Mouse (Mus musculus): ENCODE measurements around the gene Gm21985. TPM values are rescaled to one million over a fixed set of nuclear protein-coding genes. Genes with fewer than 3 reads are reported as not detected.

The Gm21985 gene
- polyA plus RNA-seq, 1 experiment from 2014 or later, result 0.06 TPM

Other genes starting within 250 kb of the Gm21985 start
- gene Olfr1311, start 241.9 kb upstream of the Gm21985 start, polyA plus RNA-seq (2015; fragmentation: Nextera tagmentation; extraction: Ambion mirVana), result not detected in 2 replicates
- not detected in 2 replicates for gene Olfr1312, start 216.1 kb upstream of the Gm21985 start, polyA plus RNA-seq (2015; fragmentation: Nextera tagmentation; extraction: Ambion mirVana)
- gene Olfr1313, start 188.5 kb upstream of the Gm21985 start, polyA plus RNA-seq (2015; fragmentation: Nextera tagmentation; extraction: Ambion mirVana), result not detected in 2 replicates
- gene Olfr1314, start 169.5 kb upstream of the Gm21985 start, polyA plus RNA-seq (2015; fragmentation: Nextera tagmentation; extraction: Ambion mirVana), result not detected in 2 replicates
- not detected in 2 replicates for gene Olfr1315-ps1, start 150.9 kb upstream of the Gm21985 start, polyA plus RNA-seq (2015; fragmentation: Nextera tagmentation; extraction: Ambion mirVana)
- gene Olfr1316, start 131.3 kb upstream of the Gm21985 start, polyA plus RNA-seq (2015; fragmentation: Nextera tagmentation; extraction: Ambion mirVana), result not detected in 2 replicates
- gene Olfr1317, start 126.0 kb upstream of the Gm21985 start, polyA plus RNA-seq (2015; fragmentation: Nextera tagmentation; extraction: Ambion mirVana), result 0.06 TPM in 1 of 2 replicates, not detected in the other
- gene Olfr1318, start 112.1 kb upstream of the Gm21985 start, polyA plus RNA-seq (2015; fragmentation: Nextera tagmentation; extraction: Ambion mirVana), result 0.09 TPM in 1 of 2 replicates, not detected in the other
- gene Lpcat4, start 26.8 kb upstream of the Gm21985 start, polyA plus RNA-seq (2015; fragmentation: Nextera tagmentation; extraction: Ambion mirVana), result 13.4 and 15.2 TPM in 2 replicates
- 0.04 TPM in 1 of 2 replicates, not detected in the other for gene Nutm1, start 7.0 kb upstream of the Gm21985 start, polyA plus RNA-seq (2015; fragmentation: Nextera tagmentation; extraction: Ambion mirVana)
- gene Nop10, start 4.4 kb upstream of the Gm21985 start, polyA plus RNA-seq (2015; fragmentation: Nextera tagmentation; extraction: Ambion mirVana), result 164 and 187 TPM in 2 replicates
- gene Slc12a6, start 489 bp upstream of the Gm21985 start, polyA plus RNA-seq (2015; fragmentation: Nextera tagmentation; extraction: Ambion mirVana), result 15.6 and 16.9 TPM in 2 replicates
- 160 and 166 TPM in 2 replicates for gene Emc4, start 101.7 kb downstream of the Gm21985 start, polyA plus RNA-seq (2015; fragmentation: Nextera tagmentation; extraction: Ambion mirVana)
- 42.9 and 46.7 TPM in 2 replicates for gene Katnbl1, start 112.9 kb downstream of the Gm21985 start, polyA plus RNA-seq (2015; fragmentation: Nextera tagmentation; extraction: Ambion mirVana)
- gene Emc7, start 188.7 kb downstream of the Gm21985 start, polyA plus RNA-seq (2015; fragmentation: Nextera tagmentation; extraction: Ambion mirVana), result 14.2 and 16.2 TPM in 2 replicates
- 0.56 and 0.83 TPM in 2 replicates for gene Chrm5, start 214.5 kb downstream of the Gm21985 start, polyA plus RNA-seq (2015; fragmentation: Nextera tagmentation; extraction: Ambion mirVana)
- gene Aven, start 226.7 kb downstream of the Gm21985 start, polyA plus RNA-seq (2015; fragmentation: Nextera tagmentation; extraction: Ambion mirVana), result 3.6 and 3.7 TPM in 2 replicates